ENCODE assay signal across 12 mouse cellular contexts in genomic region chr7:142459299-142459691, GRCm38 (mm10). TPM values are rescaled to one million over a fixed set of nuclear protein-coding genes. Genes with fewer than 3 reads are reported as not detected.
DNase-seq lines count a peak whose midpoint lies in the region; ATAC-seq and TF ChIP-seq lines count a peak whose summit lies in the region.
"Had no signal": no experiment of that assay in that cellular context is flagged by ENCODE, and none has a peak within 500 bp of the region (broad histone marks: within the 10 kb centered on the region; RNA-seq: fewer than 3 reads in every experiment).

No protein-coding gene starts in this region.

- peak; percentile 97 for TF ChIP-seq EP300 in heart, postnatal 0 days (IDR thresholded peaks at IDR 0.05; ENCODE audit: low read depth)

- ATAC-seq in heart, postnatal 0 days (ENCODE audit: insufficient read depth, low read depth) = peak; percentile 80
- ATAC-seq in stomach, embryonic 16.5 days (ENCODE audit: insufficient read depth, low FRiP score) = no peak

- no peak overlapping the region for H3K4me2 ChIP-seq in heart, postnatal 0 days (ENCODE audit: low read depth, low read length)
- no peak overlapping the region for H3K4me2 ChIP-seq in stomach, embryonic 16.5 days (ENCODE audit: low read depth, low read length)
- H3K4me2 ChIP-seq: liver, embryonic 15.5 days had no signal

- H3K27ac ChIP-seq in gastrocnemius, adult 2 months = peak overlapping the region; percentile 93
- H3K27ac ChIP-seq in spleen, adult 2 months (ENCODE audit: insufficient read depth, low read length) = peak overlapping the region; percentile 56
- H3K27ac ChIP-seq in heart, postnatal 0 days (ENCODE audit: low read depth) = peak overlapping the region; percentile 97
- peak overlapping the region; percentile 95 for H3K27ac ChIP-seq in stomach, embryonic 16.5 days (ENCODE audit: low read length)
- H3K27ac ChIP-seq: liver, embryonic 15.5 days had no signal

- H3K4me1 ChIP-seq in spleen, adult 2 months (ENCODE audit: control insufficient read depth, insufficient read depth, insufficient read length) = peaks cover 35% of the 10 kb centered on the region
- H3K4me1 ChIP-seq in heart, postnatal 0 days (ENCODE audit: control insufficient read depth, insufficient read depth) = peaks cover 67% of the 10 kb centered on the region
- H3K4me1 ChIP-seq in stomach, embryonic 16.5 days (ENCODE audit: control insufficient read depth, insufficient read depth, low read length) = peaks cover 28% of the 10 kb centered on the region

- intact Hi-C loops in gastrocnemius, adult 2 months (cut with DNase I) = no loop called here
- intact Hi-C loops in gastrocnemius, postnatal 14 days (cut with DNase I; ENCODE audit: low total_unique reads) = no loop called here
- intact Hi-C loops in left cerebral cortex, postnatal 36 days (cut with DNase I) = no loop called here

- no peaks in the 10 kb centered on the region for H3K27me3 ChIP-seq in spleen, adult 2 months (ENCODE audit: control insufficient read depth, insufficient read depth, low read length)
- H3K27me3 ChIP-seq in heart, postnatal 0 days (ENCODE audit: control insufficient read depth, insufficient read depth, low read length) = no peaks in the 10 kb centered on the region
- H3K27me3 ChIP-seq in stomach, embryonic 16.5 days (ENCODE audit: control insufficient read depth, insufficient read depth, low read length) = no peaks in the 10 kb centered on the region
- H3K27me3 ChIP-seq: liver, embryonic 15.5 days had no signal

- 75% methylated on average over 2 of the region's 2 CpGs for WGBS in spleen, adult 2 months
- WGBS in heart, postnatal 0 days = 29% methylated on average over 2 of the region's 2 CpGs
- WGBS in stomach, embryonic 16.5 days = 49% methylated on average over 2 of the region's 2 CpGs

- no peak for TF ChIP-seq CTCF in gastrocnemius, adult 2 months (IDR thresholded peaks at IDR 0.05)
- TF ChIP-seq CTCF in spleen, adult 2 months (IDR thresholded peaks at IDR 0.05; ENCODE audit: extremely low read depth, insufficient read depth, insufficient read length, insufficient replicate concordance) = no peak
- no peak for TF ChIP-seq CTCF in heart, postnatal 0 days (IDR thresholded peaks at IDR 0.05; ENCODE audit: low read depth)

- DNase-seq in gastrocnemius, adult 2 months = peak; percentile 8
- DNase-seq in gastrocnemius, postnatal 14 days = no peak
- no peak for DNase-seq in spleen, adult 2 months (ENCODE audit: low read depth in 1 of 2, low spot score in 2 of 2)
- DNase-seq in spleen, postnatal 4 days (ENCODE audit: low spot score in 2 of 2) = no peak
- peak; percentile 86 for DNase-seq in heart, postnatal 0 days (ENCODE audit: low spot score)
- DNase-seq in c-Kit-positive CD71-positive TER-119-positive erythroid progenitor cells, embryonic 14.5 days (ENCODE audit: low spot score) = no peak
- DNase-seq in left cerebral cortex, postnatal 36 days (ENCODE audit: low spot score in 2 of 2) = no peak
- DNase-seq: kidney, postnatal 25 days had no signal

- no peaks in the 10 kb centered on the region for H3K9me3 ChIP-seq in heart, postnatal 0 days (replicated peaks; ENCODE audit: control insufficient read depth, low read length)
- no peaks in the 10 kb centered on the region for H3K9me3 ChIP-seq in stomach, embryonic 16.5 days (replicated peaks; ENCODE audit: control insufficient read depth, low read length)
- H3K9me3 ChIP-seq: liver, embryonic 15.5 days had no signal

- no peak overlapping the region for H3K4me3 ChIP-seq in gastrocnemius, adult 2 months
- H3K4me3 ChIP-seq in spleen, adult 2 months (ENCODE audit: extremely low read depth, insufficient read depth, insufficient read length) = no peak overlapping the region
- H3K4me3 ChIP-seq in heart, postnatal 0 days (ENCODE audit: low read depth, low read length) = no peak overlapping the region
- no peak overlapping the region for H3K4me3 ChIP-seq in stomach, embryonic 16.5 days (replicated peaks; ENCODE audit: low read length)
- H3K4me3 ChIP-seq: liver, embryonic 15.5 days had no signal

- no peak overlapping the region for H3K9ac ChIP-seq in heart, postnatal 0 days (replicated peaks; ENCODE audit: low read depth, low read length)
- peak overlapping the region; percentile 40; the same call in 1 of the 2 replicates for H3K9ac ChIP-seq in stomach, embryonic 16.5 days (ENCODE audit: low read length)
- H3K9ac ChIP-seq: liver, embryonic 15.5 days had no signal

- TF ChIP-seq POLR2A in spleen, adult 2 months (IDR thresholded peaks at IDR 0.05; ENCODE audit: low read depth, low read length) = no peak

- H3K36me3 ChIP-seq in spleen, adult 2 months (ENCODE audit: control insufficient read depth, insufficient read depth, low read length) = peaks cover 5% of the 10 kb centered on the region; the same call in 1 of the 2 replicates
- H3K36me3 ChIP-seq in heart, postnatal 0 days (replicated peaks; ENCODE audit: control insufficient read depth, insufficient read depth, low read length) = no peaks in the 10 kb centered on the region
- H3K36me3 ChIP-seq in stomach, embryonic 16.5 days (ENCODE audit: control insufficient read depth, insufficient read depth, low read length) = no peaks in the 10 kb centered on the region
- H3K36me3 ChIP-seq: liver, embryonic 15.5 days had no signal

RNA-seq across cellular contexts. Expression of gene Lsp1, which starts 1.3 kb away (rescaled TPM):
- total RNA-seq in gastrocnemius, adult 2 months (2021) = 10 to 100 TPM; 25.8 to 47.3 TPM
- 10 to 100 TPM; 22.2 to 35.0 TPM for total RNA-seq in gastrocnemius, postnatal 14 days (2021)
- 368 and 410 TPM in 2 replicates for polyA plus RNA-seq in spleen, adult 2 months (2012; rRNA removed)
- total RNA-seq in heart, postnatal 0 days (2014; rRNA removed; ENCODE audit: low replicate concordance) = 20.8 and 84.4 TPM in 2 replicates
- 47.7 and 53.1 TPM in 2 replicates for polyA plus RNA-seq in heart, postnatal 0 days (2015; fragmentation: Nextera tagmentation; extraction: Ambion mirVana)
- 216 and 235 TPM in 2 replicates for polyA plus RNA-seq in stomach, embryonic 16.5 days (2015; fragmentation: Nextera tagmentation; extraction: Ambion mirVana)
- total RNA-seq in left cerebral cortex, postnatal 36 days (2021) = 1 to 10 TPM; 8.1 to 8.7 TPM

RNA-seq across cellular contexts. Expression of gene Tnni2, which starts 17.7 kb away (rescaled TPM):
- over 10,000 TPM; 15,929 to 19,962 TPM for total RNA-seq in gastrocnemius, adult 2 months (2021)
- total RNA-seq in gastrocnemius, postnatal 14 days (2021) = over 10,000 TPM; 14,029 to 14,677 TPM
- polyA plus RNA-seq in spleen, adult 2 months (2012; rRNA removed) = 3.0 and 3.9 TPM in 2 replicates
- total RNA-seq in heart, postnatal 0 days (2014; rRNA removed; ENCODE audit: low replicate concordance) = not detected in 2 replicates
- 8.9 and 9.9 TPM in 2 replicates for polyA plus RNA-seq in heart, postnatal 0 days (2015; fragmentation: Nextera tagmentation; extraction: Ambion mirVana)
- 20.2 and 217 TPM in 2 replicates for polyA plus RNA-seq in stomach, embryonic 16.5 days (2015; fragmentation: Nextera tagmentation; extraction: Ambion mirVana)
- total RNA-seq in left cerebral cortex, postnatal 36 days (2021) = under 1 TPM in 1 of 2 experiments, not detected in 1; 0.69 TPM
- total RNA-seq: midbrain, postnatal 0 days had no signal

RNA-seq across cellular contexts. Expression of gene Syt8, which starts 24.6 kb away (rescaled TPM):
- total RNA-seq in gastrocnemius, adult 2 months (2021) = not detected
- total RNA-seq in gastrocnemius, postnatal 14 days (2021) = not detected
- 0.94 and 1.1 TPM in 2 replicates for polyA plus RNA-seq in spleen, adult 2 months (2012; rRNA removed)
- 18.0 TPM in 1 of 2 replicates, not detected in the other for total RNA-seq in heart, postnatal 0 days (2014; rRNA removed; ENCODE audit: low replicate concordance)
- polyA plus RNA-seq in heart, postnatal 0 days (2015; fragmentation: Nextera tagmentation; extraction: Ambion mirVana) = 0.10 TPM in 1 of 2 replicates, not detected in the other
- polyA plus RNA-seq in stomach, embryonic 16.5 days (2015; fragmentation: Nextera tagmentation; extraction: Ambion mirVana) = 31.1 and 50.1 TPM in 2 replicates
- total RNA-seq in left cerebral cortex, postnatal 36 days (2021) = not detected
- total RNA-seq: granulocyte monocyte progenitor cell, adult 5-6 weeks; midbrain, postnatal 0 days had no signal
- polyA plus RNA-seq: midbrain, postnatal 0 days had no signal

RNA-seq across cellular contexts. Expression of gene Tnnt3, which starts 39.3 kb away (rescaled TPM):
- total RNA-seq in gastrocnemius, adult 2 months (2021) = over 10,000 TPM; 28,899 to 38,022 TPM
- total RNA-seq in gastrocnemius, postnatal 14 days (2021) = over 10,000 TPM; 22,199 to 23,470 TPM
- polyA plus RNA-seq in spleen, adult 2 months (2012; rRNA removed) = 1.6 and 1.8 TPM in 2 replicates
- total RNA-seq in heart, postnatal 0 days (2014; rRNA removed; ENCODE audit: low replicate concordance) = 0.73 and 11.0 TPM in 2 replicates
- 2.5 and 3.2 TPM in 2 replicates for polyA plus RNA-seq in heart, postnatal 0 days (2015; fragmentation: Nextera tagmentation; extraction: Ambion mirVana)
- 12.0 and 208 TPM in 2 replicates for polyA plus RNA-seq in stomach, embryonic 16.5 days (2015; fragmentation: Nextera tagmentation; extraction: Ambion mirVana)
- total RNA-seq in left cerebral cortex, postnatal 36 days (2021) = not detected
- total RNA-seq: granulocyte monocyte progenitor cell, adult 5-6 weeks had no signal

Comparison
In these comparisons a context has a peak if more than half of its experiments do, and no peak if none do; other contexts are left out.
1. DNase-seq: peak in gastrocnemius, adult 2 months (single experiment) and heart, postnatal 0 days (single experiment); none in gastrocnemius, postnatal 14 days (single experiment), spleen, adult 2 months (0 of 2), spleen, postnatal 4 days (0 of 2), c-Kit-positive CD71-positive TER-119-positive erythroid progenitor cells, embryonic 14.5 days (single experiment) and left cerebral cortex, postnatal 36 days (0 of 2).
2. RNA of gene Tnni2, which starts 17.7 kb away (total RNA-seq): 15,929 to 19,962 TPM in gastrocnemius, adult 2 months and 14,029 to 14,677 TPM in gastrocnemius, postnatal 14 days; 0.69 TPM in left cerebral cortex, postnatal 36 days and not detected in heart, postnatal 0 days; every median in the first group is over 1,000 times any median in the second.
3. Peak in every context shown above with its lines, with median percentiles within 50 percentile points of each other: H3K27ac ChIP-seq.